Mouse (Mus musculus): ENCODE measurements around the gene Stra6.

DNA sequence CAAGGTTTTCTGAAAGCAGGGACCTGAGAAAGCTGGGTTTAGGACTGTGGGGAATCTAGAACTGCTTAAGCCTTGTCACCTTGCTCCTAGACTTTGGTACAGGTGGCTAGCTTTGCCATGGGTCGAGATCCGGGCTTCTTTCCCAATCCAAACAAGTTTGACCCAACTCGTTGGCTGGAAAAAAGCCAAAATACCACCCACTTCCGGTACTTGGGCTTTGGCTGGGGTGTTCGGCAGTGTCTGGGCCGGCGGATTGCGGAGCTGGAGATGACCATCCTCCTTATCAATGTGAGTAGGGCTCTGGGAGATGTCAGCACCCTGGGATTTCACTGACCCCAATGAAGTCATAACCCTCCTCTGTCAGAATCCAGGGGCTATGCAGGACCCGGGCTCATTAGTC, 37.6 kb upstream of the Stra6 start:
- TF ChIP-seq ZNF384 (IDR thresholded peaks at IDR 0.05; ENCODE audit: low read depth, low read length) (no peak), ZC3H11A (IDR thresholded peaks at IDR 0.05; ENCODE audit: borderline replicate concordance, low read depth, low read length) (no peak), CHD2 (IDR thresholded peaks at IDR 0.05; ENCODE audit: low read depth, low read length) (no peak), HCFC1 (IDR thresholded peaks at IDR 0.05; ENCODE audit: borderline replicate concordance, insufficient read depth, low read length) (no peak)

Measured in ES-E14 (cell line).